Mouse (Mus musculus): Measurements from ENCODE around the gene Olfr704.

DNA sequence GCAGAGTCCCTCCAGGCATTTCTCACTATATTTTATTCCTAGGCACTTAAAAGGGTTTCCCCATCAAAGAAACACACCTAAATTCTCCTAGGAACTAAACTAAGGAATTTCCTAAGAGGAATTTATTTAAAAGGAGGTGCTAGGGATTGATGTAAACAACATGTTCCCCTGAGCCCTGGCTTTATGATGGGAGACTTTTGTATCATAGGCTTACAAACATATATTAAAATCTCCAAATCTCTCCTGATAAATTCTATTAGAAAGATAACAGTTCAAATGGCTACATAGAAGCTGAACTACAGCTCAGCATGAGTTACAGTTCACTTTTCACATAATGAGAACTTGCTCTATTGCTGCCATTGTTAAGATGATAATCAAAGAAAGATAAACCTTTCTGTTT lies 29.2 kb upstream of the Olfr704 start, which contains the start of gene Olfr702:
- TF ChIP-seq CTCF (IDR thresholded peaks at IDR 0.05; ENCODE audit: extremely low read depth, insufficient read depth, low read length) (no peak), POLR2A (IDR thresholded peaks at IDR 0.05; ENCODE audit: extremely low read depth, insufficient read depth, low read length) (no peak)
